Comparison of ENCODE assay signal across 8 mouse cellular contexts in genomic region chr4:140205811-140206231, GRCm38 (mm10). TPM values are rescaled to one million over a fixed set of nuclear protein-coding genes. Genes with fewer than 3 reads are reported as not detected.
DNase-seq lines count a peak whose midpoint lies in the region; ATAC-seq and TF ChIP-seq lines count a peak whose summit lies in the region.

No protein-coding gene starts in this region.

- no peak for ATAC-seq in lung, embryonic 14.5 days (ENCODE audit: insufficient read depth)
- no peak for ATAC-seq in heart, embryonic 13.5 days (ENCODE audit: extremely low read depth, insufficient number of reproducible peaks, low FRiP score, low TSS enrichment)
- no peak for ATAC-seq in midbrain, embryonic 11.5 days (ENCODE audit: low FRiP score)
- no peak for ATAC-seq in erythroid progenitor cell, adult 5-6 weeks (replicated peaks; ENCODE audit: low FRiP score, poor library complexity, severe bottlenecking)
- no peak for ATAC-seq in intestine, postnatal 0 days

- TF ChIP-seq CTCF in lung, embryonic 14.5 days (IDR thresholded peaks at IDR 0.05; ENCODE audit: low read depth) = no peak
- no peak for TF ChIP-seq CTCF in intestine, postnatal 0 days (IDR thresholded peaks at IDR 0.05; ENCODE audit: low read depth)

- H3K27ac ChIP-seq in lung, embryonic 14.5 days (ENCODE audit: low read depth) = no peak overlapping the region
- peak overlapping the region; percentile 13; the same call in 1 of the 2 replicates for H3K27ac ChIP-seq in heart, embryonic 13.5 days (replicated peaks)
- H3K27ac ChIP-seq in midbrain, embryonic 11.5 days (ENCODE audit: low read depth, low read length) = no peak overlapping the region
- H3K27ac ChIP-seq in intestine, postnatal 0 days (ENCODE audit: low read depth, low read length) = no peak overlapping the region

- H3K36me3 ChIP-seq in lung, embryonic 14.5 days (ENCODE audit: insufficient read depth) = no peaks in the 10 kb centered on the region
- no peaks in the 10 kb centered on the region for H3K36me3 ChIP-seq in heart, embryonic 13.5 days
- H3K36me3 ChIP-seq in midbrain, embryonic 11.5 days (ENCODE audit: control insufficient read depth, insufficient read depth, low read length) = no peaks in the 10 kb centered on the region
- no peaks in the 10 kb centered on the region for H3K36me3 ChIP-seq in intestine, postnatal 0 days (ENCODE audit: control insufficient read depth, insufficient read depth)

- H3K4me3 ChIP-seq in lung, embryonic 14.5 days (ENCODE audit: low read depth, low read length) = no peak overlapping the region
- H3K4me3 ChIP-seq in heart, embryonic 13.5 days = no peak overlapping the region
- no peak overlapping the region for H3K4me3 ChIP-seq in midbrain, embryonic 11.5 days (ENCODE audit: low read depth, low read length)
- no peak overlapping the region for H3K4me3 ChIP-seq in intestine, postnatal 0 days (ENCODE audit: low read depth, low read length)

- H3K27me3 ChIP-seq in lung, embryonic 14.5 days (ENCODE audit: insufficient read depth, low read length) = no peaks in the 10 kb centered on the region
- H3K27me3 ChIP-seq in heart, embryonic 13.5 days (replicated peaks) = peaks cover 13% of the 10 kb centered on the region
- H3K27me3 ChIP-seq in midbrain, embryonic 11.5 days (ENCODE audit: control insufficient read depth, insufficient read depth, low read length) = no peaks in the 10 kb centered on the region
- no peaks in the 10 kb centered on the region for H3K27me3 ChIP-seq in intestine, postnatal 0 days (replicated peaks; ENCODE audit: control insufficient read depth, insufficient read depth, low read length)

- 46% methylated on average over 12 of the region's 12 CpGs for WGBS in lung, embryonic 14.5 days
- 36% methylated on average over 12 of the region's 12 CpGs for WGBS in heart, embryonic 13.5 days
- WGBS in midbrain, embryonic 11.5 days = 82% methylated on average over 12 of the region's 12 CpGs
- WGBS in intestine, postnatal 0 days = 45% methylated on average over 12 of the region's 12 CpGs

- H3K4me2 ChIP-seq in lung, embryonic 14.5 days = no peak overlapping the region
- peak overlapping the region; percentile 24; the same call in 1 of the 2 replicates for H3K4me2 ChIP-seq in heart, embryonic 13.5 days
- no peak overlapping the region for H3K4me2 ChIP-seq in midbrain, embryonic 11.5 days
- no peak overlapping the region for H3K4me2 ChIP-seq in intestine, postnatal 0 days (replicated peaks; ENCODE audit: low read depth)

- DNase-seq in lung, embryonic 14.5 days = peak; percentile 26
- DNase-seq in lung, postnatal 14 days = no peak
- peak; percentile 87 for DNase-seq in cerebellum, adult 8-10 months
- DNase-seq in left cerebral cortex, postnatal 10 days (ENCODE audit: extremely low spot score in 1 of 2, low spot score in 2 of 2) = peak; percentile 69 to 85
- no peak for DNase-seq in midbrain, embryonic 11.5 days (ENCODE audit: low spot score, missing footprints)

- H3K9ac ChIP-seq in lung, embryonic 14.5 days = no peak overlapping the region
- no peak overlapping the region for H3K9ac ChIP-seq in heart, embryonic 13.5 days
- H3K9ac ChIP-seq in midbrain, embryonic 11.5 days (ENCODE audit: low read length) = no peak overlapping the region
- no peak overlapping the region for H3K9ac ChIP-seq in intestine, postnatal 0 days (ENCODE audit: low read depth, low read length)

- H3K4me1 ChIP-seq in lung, embryonic 14.5 days (ENCODE audit: insufficient read depth) = no peaks in the 10 kb centered on the region
- peaks cover 16% of the 10 kb centered on the region for H3K4me1 ChIP-seq in heart, embryonic 13.5 days
- peaks cover 13% of the 10 kb centered on the region for H3K4me1 ChIP-seq in midbrain, embryonic 11.5 days (ENCODE audit: control insufficient read depth, insufficient read depth, low read length)
- no peaks in the 10 kb centered on the region for H3K4me1 ChIP-seq in intestine, postnatal 0 days (replicated peaks; ENCODE audit: control insufficient read depth, insufficient read depth, low read length)

- H3K9me3 ChIP-seq in lung, embryonic 14.5 days (ENCODE audit: low read depth, low read length) = no peaks in the 10 kb centered on the region
- no peaks in the 10 kb centered on the region; the same call in 1 of the 2 replicates for H3K9me3 ChIP-seq in heart, embryonic 13.5 days
- no peaks in the 10 kb centered on the region for H3K9me3 ChIP-seq in midbrain, embryonic 11.5 days (ENCODE audit: control insufficient read depth, low read length)
- no peaks in the 10 kb centered on the region for H3K9me3 ChIP-seq in intestine, postnatal 0 days (ENCODE audit: control insufficient read depth)

- intact Hi-C loops in left cerebral cortex, postnatal 10 days (cut with DNase I) = no loop called here

RNA-seq across cellular contexts. Expression of gene Igsf21, which starts 40.8 kb away (rescaled TPM):
- not detected in 2 replicates for polyA plus RNA-seq in lung, embryonic 14.5 days (2014; fragmentation: Nextera tagmentation; extraction: Ambion mirVana)
- polyA plus RNA-seq in heart, embryonic 13.5 days (2015; fragmentation: Nextera tagmentation; extraction: Ambion mirVana) = 0.13 and 0.17 TPM in 2 replicates
- total RNA-seq in left cerebral cortex, postnatal 10 days (2021) = 100 to 1,000 TPM; 147 to 158 TPM
- polyA plus RNA-seq in midbrain, embryonic 11.5 days (2014; fragmentation: Nextera tagmentation; extraction: Ambion mirVana) = 15.2 and 16.5 TPM in 2 replicates
- total RNA-seq in erythroid progenitor cell, adult 5-6 weeks (2015; ENCODE audit: low replicate concordance) = not detected in 2 replicates
- total RNA-seq in erythroid progenitor cell, adult 5-6 weeks (2017; ENCODE audit: low replicate concordance) = not detected in 2 replicates
- polyA plus RNA-seq in intestine, postnatal 0 days (2015; fragmentation: Nextera tagmentation; extraction: Ambion mirVana) = 0.89 and 0.93 TPM in 2 replicates

Comparison
In these comparisons a context has a peak if more than half of its experiments do, and no peak if none do; other contexts are left out.
1. DNase-seq: peak in lung, embryonic 14.5 days (single experiment), cerebellum, adult 8-10 months (single experiment) and left cerebral cortex, postnatal 10 days (2 of 2); none in lung, postnatal 14 days (single experiment) and midbrain, embryonic 11.5 days (single experiment).